Mouse (Mus musculus) liver, postnatal 0 days (tissue): ENCODE results near the gene Dst.

ENCODE experiments used
- CTCF ChIP-seq: sonication (generic); IDR thresholded peaks from 2 replicates; pipeline ENCODE4 v1.5.1; 2016; ENCODE audit warnings: antibody characterized with exemption, low read depth
- EP300 ChIP-seq: IDR thresholded peaks from 2 replicates; pipeline ENCODE4 v1.6.1; 2016; ENCODE audit warnings: antibody characterized with exemption, low read depth, mild to moderate bottlenecking

DNA sequence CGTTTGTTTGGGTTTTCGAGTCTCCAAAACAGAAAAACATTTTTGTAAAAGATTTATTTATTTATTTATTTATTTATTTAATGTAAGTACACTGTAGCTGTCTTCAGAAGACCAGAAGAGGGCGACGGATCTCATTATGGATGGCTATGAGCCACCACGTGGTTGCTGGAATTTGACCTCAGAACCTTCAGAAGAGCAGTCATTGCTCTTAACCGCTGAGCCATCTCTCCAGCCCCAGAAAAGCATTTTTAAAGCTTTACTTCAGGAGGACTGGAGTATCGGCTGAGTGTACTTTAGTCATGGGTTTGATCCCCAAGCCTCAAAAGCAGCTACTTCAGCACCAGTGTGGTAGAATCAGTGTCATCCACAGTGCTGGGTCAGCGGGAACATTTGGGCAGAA, 266.9 kb downstream of the Dst start:
- TF ChIP-seq EP300, result no peak
- TF ChIP-seq CTCF, result no peak
